Mouse (Mus musculus) common myeloid progenitor, adult 5-6 weeks (primary cell): ENCODE results near the gene Rhox7b. TPM values are rescaled to one million over a fixed set of nuclear protein-coding genes. Genes with fewer than 3 reads are reported as not detected.
"Not testable (repeated sequence)": the region's sequence is repeated elsewhere in the genome, so short reads cannot be mapped to it uniquely, and the experiment has no call there.

Source experiments
- ATAC-seq: replicated peaks from 2 replicates; pipeline ENCODE4 v1.8.0; 2016; ENCODE audit warnings: low read depth, mild to moderate bottlenecking, moderate TSS enrichment, inconsistent platforms; ENCODE audit not compliant: poor library complexity, severe bottlenecking
- total RNA-seq: library from RNA; stranded (forward); fragments of 200-1000, 187-1606 nt; gene quantifications from 2 replicates; pipeline ENCODE4 v1.2.3, GENCODE M21; 2017

Gene Rhox7b
- total RNA-seq = not detected in 2 replicates

DNA sequence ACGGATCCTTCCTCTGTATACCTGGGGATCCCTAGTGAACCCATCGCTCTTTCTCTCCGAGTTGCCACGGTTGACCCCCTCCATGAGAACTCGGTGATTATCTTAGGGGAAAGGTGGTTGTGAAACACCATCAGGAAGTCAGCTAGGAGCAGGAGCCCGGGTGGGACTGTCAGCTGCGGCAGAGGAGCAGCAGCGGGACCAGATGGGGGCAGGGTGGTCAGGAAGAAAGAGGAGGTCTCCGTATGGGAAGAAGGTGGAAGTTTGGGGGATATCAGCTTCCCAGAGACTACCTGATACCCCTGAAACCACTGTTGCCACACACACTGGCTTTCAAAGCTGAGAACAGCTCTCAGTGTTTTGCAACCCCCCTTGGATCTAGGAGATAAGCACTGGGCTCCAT lies at the start of gene Rhox7b:
Gene Rhox7b (minus strand): TSS at position 101 of the 400 bp plus-strand sequence.
- not testable (repeated sequence) for ATAC-seq

- ATAC-seq = no peak
Observed at GRCm38 (mm10) chrX:37916311-37916710, 19.3 kb upstream of the Rhox7b start.

DNA sequence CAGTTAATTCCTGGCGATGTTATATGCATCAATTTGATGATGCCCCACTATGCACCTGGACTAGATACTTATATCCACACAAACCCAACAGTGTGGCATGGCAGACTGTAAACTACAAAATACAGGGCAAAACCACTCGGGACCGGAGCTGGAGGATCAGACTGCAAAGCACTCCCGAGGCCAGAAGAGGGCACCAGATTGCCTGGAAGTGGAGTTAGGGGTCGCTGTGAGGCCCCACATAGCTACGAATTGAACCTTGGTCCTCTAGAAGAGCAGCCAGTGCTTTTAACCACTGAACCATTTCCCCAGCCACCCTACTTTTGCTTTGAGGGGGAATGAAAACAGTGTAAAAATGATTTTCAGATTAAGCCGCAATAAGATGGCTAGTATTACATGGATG lies 11.5 kb upstream of the Rhox7b start:
- no peak for ATAC-seq

DNA sequence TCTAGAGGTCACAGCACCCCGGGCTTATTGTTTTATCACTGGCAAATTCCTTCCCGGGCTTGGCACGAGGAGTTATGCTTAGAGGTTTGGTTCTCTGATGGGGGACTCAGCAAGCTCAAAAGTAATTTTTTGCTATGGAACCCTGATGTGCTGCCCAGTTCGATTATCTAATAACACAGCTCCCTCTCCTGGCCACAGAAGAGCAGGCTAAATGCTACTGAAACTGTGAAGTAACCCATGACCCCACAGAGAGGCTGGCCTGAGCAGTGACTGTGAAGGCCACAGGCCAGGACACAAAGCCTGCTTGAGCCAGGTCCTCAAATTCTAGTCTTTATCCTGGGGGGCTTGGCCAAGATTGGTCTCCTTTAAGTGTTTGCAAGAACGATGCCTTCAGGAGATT lies 6.7 kb upstream of the Rhox7b start:
- no peak for ATAC-seq

DNA sequence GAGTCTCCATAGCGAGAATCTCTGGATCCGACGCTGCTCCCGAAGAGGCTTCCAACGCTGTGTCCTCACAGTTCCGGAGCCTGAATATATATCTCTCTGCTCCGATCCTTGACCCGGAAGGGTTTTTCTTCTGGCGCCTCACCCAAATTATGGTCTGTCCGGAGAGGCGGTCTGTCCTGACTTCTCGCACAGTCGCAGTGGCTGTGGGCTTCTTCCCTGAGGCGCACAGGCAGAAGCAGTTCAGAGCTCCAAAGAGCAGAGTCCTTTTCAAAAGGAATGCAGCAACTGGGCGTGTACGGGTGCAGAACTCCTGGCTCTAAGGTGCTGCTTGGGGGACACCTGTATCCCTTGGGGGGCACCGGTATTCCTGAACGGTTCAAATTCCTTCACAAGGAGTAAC lies 4.6 kb upstream of the Rhox7b start, which contains the start of gene Rhox9:
Gene Rhox9 (minus strand): TSS at position 101 of the 400 bp plus-strand sequence.
- ATAC-seq = not testable (repeated sequence)

DNA sequence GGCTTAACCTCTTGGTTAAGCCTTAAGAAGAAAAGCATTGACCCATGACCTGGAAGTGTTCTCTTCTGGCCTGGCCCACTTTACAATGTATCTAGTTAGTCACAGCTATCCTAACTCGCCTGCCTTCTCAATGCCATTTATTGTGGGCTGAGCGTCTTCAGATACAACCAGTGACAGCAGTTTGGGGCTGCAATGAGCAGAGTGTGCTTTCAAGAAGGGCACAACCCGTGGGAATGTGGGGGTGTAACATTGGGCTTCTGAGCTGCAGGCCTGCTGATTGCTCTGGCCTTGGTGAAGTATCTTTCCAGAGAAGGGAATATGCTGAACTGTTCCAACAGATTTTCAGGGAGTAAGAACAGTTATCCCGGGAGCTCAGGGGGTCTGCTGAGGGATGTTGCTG lies 18.2 kb downstream of the Rhox7b start, which contains the start of gene Rhox8:
Gene Rhox8 (minus strand): TSS at position 101 of the 400 bp plus-strand sequence.
- no peak for ATAC-seq

GRCm38 (mm10) chrX:37871641-37872040 lies 25.4 kb downstream of the Rhox7b start:
- no peak for ATAC-seq

Other genes starting within 250 kb of the Rhox7b start
- gene Rhox4g, start 245.9 kb downstream of the Rhox7b start, total RNA-seq = not detected in 2 replicates
- not detected in 2 replicates for gene Rhox3h, start 228.5 kb downstream of the Rhox7b start, total RNA-seq
- not detected in 2 replicates for gene Rhox2h, start 224.0 kb downstream of the Rhox7b start, total RNA-seq
- not detected in 2 replicates for gene Rhox5, start 92.4 kb downstream of the Rhox7b start, total RNA-seq
- gene Rhox6, start 70.3 kb downstream of the Rhox7b start, total RNA-seq = not detected in 2 replicates
- not detected in 2 replicates for gene Rhox7a, start 65.5 kb downstream of the Rhox7b start, total RNA-seq
- not detected in 2 replicates for gene Rhox8, start 18.3 kb downstream of the Rhox7b start, total RNA-seq
- gene Rhox9, start 4.5 kb upstream of the Rhox7b start, total RNA-seq = not detected in 2 replicates
- gene Btg1-ps1, start 121.6 kb upstream of the Rhox7b start, total RNA-seq = not detected in 2 replicates
- gene Btg1-ps2, start 145.9 kb upstream of the Rhox7b start, total RNA-seq = not detected in 2 replicates
- not detected in 2 replicates for gene Rhox10, start 169.2 kb upstream of the Rhox7b start, total RNA-seq
- not detected in 2 replicates for gene Rhox11, start 187.9 kb upstream of the Rhox7b start, total RNA-seq
- not detected in 2 replicates for gene Rhox12, start 213.7 kb upstream of the Rhox7b start, total RNA-seq
- gene Rhox13, start 224.0 kb upstream of the Rhox7b start, total RNA-seq = not detected in 2 replicates